Mouse (Mus musculus) stomach, postnatal 0 days (tissue): ENCODE measurements at regions not wholly inside any gene's neighbourhood (a gene's known extent, or its start where the extent isn't known, plus 50 kb on each side); places are given as distances from the start of the nearest gene placed in this dataset.

Experiments used
- ATAC-seq: fragments of 200-750 bp; cut with Nextera tagmentation; 2 replicates; pipeline ENCODE4 v1.8.0; 2017; ENCODE audit not compliant: low FRiP score, low TSS enrichment
- DNase-seq: peaks from one replicate; pipeline ENCODE4 v3.0.0-alpha.2; 2016; ENCODE audit warnings: low spot score
- H3K27ac ChIP-seq: fragments of 300-500 bp; sonication (generic); replicated peaks from 2 replicates; pipeline ENCODE4 v1.5.1; 2014; ENCODE audit warnings: mild to moderate bottlenecking, control low read depth
- H3K27me3 ChIP-seq: fragments of 300-500 bp; sonication (generic); 2 replicates; pipeline ENCODE4 v1.6.1; 2014; ENCODE audit warnings: low read length; ENCODE audit not compliant: control insufficient read depth, insufficient read depth
- H3K36me3 ChIP-seq: fragments of 300-500 bp; sonication (generic); 2 replicates; pipeline ENCODE4 v1.6.1; 2014; ENCODE audit warnings: low read length, mixed read lengths; ENCODE audit not compliant: control insufficient read depth, insufficient read depth
- H3K4me1 ChIP-seq: fragments of 300-500 bp; sonication (generic); replicated peaks from 2 replicates; pipeline ENCODE4 v1.6.1; 2014; ENCODE audit warnings: antibody characterized with exemption; ENCODE audit not compliant: control insufficient read depth, insufficient read depth
- H3K4me2 ChIP-seq: fragments of 300-500 bp; sonication (generic); replicated peaks from 2 replicates; pipeline ENCODE4 v1.6.1; 2014; ENCODE audit warnings: low read depth, mild to moderate bottlenecking, control low read depth, moderate library complexity
- H3K4me3 ChIP-seq: fragments of 300-500 bp; sonication (generic); 2 replicates; pipeline ENCODE4 v1.5.1; 2014; ENCODE audit warnings: low read depth, low read length, control low read depth
- H3K9ac ChIP-seq: fragments of 300-500 bp; sonication (generic); 2 replicates; pipeline ENCODE4 v1.6.1; 2014; ENCODE audit warnings: mild to moderate bottlenecking, low read length, control low read depth, mixed read lengths
- H3K9me3 ChIP-seq: fragments of 300-500 bp; sonication (generic); 2 replicates; pipeline ENCODE4 v1.6.1; 2016; ENCODE audit warnings: low read length; ENCODE audit not compliant: control insufficient read depth
- CTCF ChIP-seq: IDR thresholded peaks from 2 replicates; pipeline ENCODE4 v1.5.1; 2016; ENCODE audit warnings: antibody characterized with exemption, low read depth, mild to moderate bottlenecking, moderate library complexity
- EP300 ChIP-seq: optimal IDR thresholded peaks from 2 replicates; pipeline ENCODE3; 2016; ENCODE audit warnings: antibody characterized with exemption
- WGBS: fragments of 180-500 bp; shearing (Covaris S2); extraction: QIAGEN DNeasy Blood & Tissue Kit; methylation state at CpG from one replicate; pipeline ENCODE4 v1.1.7; 2014; 5-methylcytosine and 5-hydroxymethylcytosine counted together

DNA sequence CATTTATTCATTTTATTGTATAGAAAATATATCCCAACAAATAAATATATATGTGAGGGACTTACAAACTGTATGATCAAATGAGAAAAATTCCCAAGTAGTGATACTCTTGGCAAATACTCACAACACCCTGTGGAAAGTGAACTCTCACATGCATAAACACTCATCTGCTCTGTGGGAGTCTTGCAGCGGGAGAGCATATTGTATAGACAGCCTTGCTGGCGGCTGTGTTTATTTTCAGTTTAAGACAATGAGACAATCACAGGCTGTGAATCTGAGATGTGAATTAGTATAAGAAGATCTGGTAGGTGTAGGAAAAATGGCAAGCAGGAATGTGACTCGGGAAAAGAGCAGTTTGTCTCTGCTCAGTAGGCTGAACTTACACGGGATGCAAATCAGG, 2841.7 kb downstream of the Poteg start:
- H3K4me3 ChIP-seq, result no peak overlapping the region
- H3K27ac ChIP-seq, result no peak overlapping the region
- 52% methylated on average over 4 of the region's 4 CpGs for WGBS
- no peaks in the 10 kb centered on the region for H3K9me3 ChIP-seq
- no peak overlapping the region for H3K9ac ChIP-seq
- H3K4me1 ChIP-seq, result no peaks in the 10 kb centered on the region
- no peak for DNase-seq
- ATAC-seq, result no peak
- no peak overlapping the region for H3K4me2 ChIP-seq
- TF ChIP-seq EP300 (no peak), CTCF (no peak)
- H3K36me3 ChIP-seq, result no peaks in the 10 kb centered on the region
- H3K27me3 ChIP-seq, result no peaks in the 10 kb centered on the region

GRCm38 (mm10) chr8:30331201-30331600, 2883.7 kb downstream of the Poteg start:
- ATAC-seq, result no peak
- Histone ChIP-seq H3K27ac (no peak overlapping the region), H3K4me3 (no peak overlapping the region), H3K9ac (no peak overlapping the region), H3K27me3 (no peaks in the 10 kb centered on the region), H3K4me2 (no peak overlapping the region), H3K4me1 (no peaks in the 10 kb centered on the region), H3K36me3 (no peaks in the 10 kb centered on the region), H3K9me3 (no peaks in the 10 kb centered on the region)
- DNase-seq, result no peak
- no peak for TF ChIP-seq EP300
- TF ChIP-seq CTCF, result no peak

GRCm38 (mm10) chr8:30333352-30333751, 2885.9 kb downstream of the Poteg start:
- TF ChIP-seq CTCF (no peak), EP300 (no peak)
- Histone ChIP-seq H3K27ac (no peak overlapping the region), H3K4me3 (no peak overlapping the region), H3K36me3 (no peaks in the 10 kb centered on the region), H3K4me2 (no peak overlapping the region), H3K27me3 (no peaks in the 10 kb centered on the region), H3K9ac (no peak overlapping the region), H3K9me3 (no peaks in the 10 kb centered on the region), H3K4me1 (no peaks in the 10 kb centered on the region)
- ATAC-seq, result no peak
- no peak for DNase-seq
- 53% methylated on average over 3 of the region's 3 CpGs for WGBS

DNA sequence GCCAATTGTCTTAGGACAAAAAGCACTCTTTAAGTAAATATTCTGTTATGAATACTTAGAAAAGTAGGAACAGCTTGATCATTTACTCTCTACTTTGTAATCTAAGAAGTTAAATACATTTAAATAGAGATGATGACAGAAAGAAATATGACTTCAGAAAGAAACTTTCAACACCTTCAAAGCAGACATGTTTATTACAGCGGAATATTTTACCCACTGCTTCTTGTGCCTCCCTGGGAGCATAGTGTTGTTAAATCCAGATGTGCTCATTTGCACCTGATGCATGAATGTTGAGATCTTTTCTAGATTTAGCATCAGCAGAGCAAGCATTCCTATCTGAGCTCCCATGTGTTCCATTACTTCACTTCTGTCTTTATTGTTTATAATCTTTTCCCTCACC, 2912.0 kb downstream of the Poteg start:
- Histone ChIP-seq H3K4me2 (no peak overlapping the region), H3K27ac (no peak overlapping the region), H3K9me3 (no peaks in the 10 kb centered on the region), H3K36me3 (no peaks in the 10 kb centered on the region), H3K27me3 (no peaks in the 10 kb centered on the region), H3K9ac (no peak overlapping the region), H3K4me1 (no peaks in the 10 kb centered on the region), H3K4me3 (no peak overlapping the region)
- TF ChIP-seq EP300 (no peak), CTCF (no peak)
- ATAC-seq, result no peak
- DNase-seq, result no peak
- 65% methylated on average over 1 of the region's 1 CpGs for WGBS

DNA sequence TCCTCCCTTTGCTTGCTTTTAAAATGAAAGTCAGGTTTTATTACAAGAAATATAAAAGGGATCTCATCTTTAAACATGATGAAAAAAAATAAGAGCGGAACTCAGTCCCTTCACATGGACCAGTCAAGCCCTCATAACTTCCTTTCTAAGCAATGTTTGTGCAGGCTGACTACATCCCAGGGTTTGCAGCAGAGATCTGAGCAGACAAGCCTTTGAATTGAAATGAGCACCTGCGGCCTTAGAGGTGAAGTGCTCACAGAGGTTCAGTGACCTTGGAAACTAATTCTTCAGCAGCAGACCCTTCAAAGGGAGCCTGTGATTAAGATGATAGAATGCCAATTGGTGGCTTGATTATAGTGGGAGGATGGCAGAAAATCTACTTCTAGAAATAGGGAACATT, 2918.3 kb downstream of the Poteg start:
- Histone ChIP-seq H3K4me1 (no peaks in the 10 kb centered on the region), H3K9me3 (no peaks in the 10 kb centered on the region), H3K4me3 (no peak overlapping the region), H3K4me2 (no peak overlapping the region), H3K27ac (no peak overlapping the region), H3K27me3 (no peaks in the 10 kb centered on the region), H3K9ac (no peak overlapping the region), H3K36me3 (no peaks in the 10 kb centered on the region)
- DNase-seq (no peak), ATAC-seq (no peak)
- no peak for TF ChIP-seq EP300
- no peak for TF ChIP-seq CTCF
- 69% methylated on average over 2 of the region's 2 CpGs for WGBS

GRCm38 (mm10) chr8:30391936-30392335, 2944.5 kb downstream of the Poteg start:
- Histone ChIP-seq H3K4me1 (no peaks in the 10 kb centered on the region), H3K4me3 (no peak overlapping the region), H3K4me2 (no peak overlapping the region), H3K36me3 (no peaks in the 10 kb centered on the region), H3K9ac (no peak overlapping the region), H3K27me3 (no peaks in the 10 kb centered on the region), H3K27ac (no peak overlapping the region), H3K9me3 (no peaks in the 10 kb centered on the region)
- DNase-seq (no peak), ATAC-seq (no peak)
- TF ChIP-seq EP300 (no peak), CTCF (no peak)
- WGBS, result 69% methylated on average over 2 of the region's 2 CpGs

GRCm38 (mm10) chr8:30439423-30439822, 2989.1 kb upstream of the 5930422O12Rik start:
- H3K4me2 ChIP-seq, result no peak overlapping the region
- H3K9ac ChIP-seq, result no peak overlapping the region
- WGBS, result 64% methylated on average over 2 of the region's 2 CpGs
- DNase-seq (no peak), ATAC-seq (no peak)
- no peak overlapping the region for H3K27ac ChIP-seq
- no peaks in the 10 kb centered on the region for H3K27me3 ChIP-seq
- no peaks in the 10 kb centered on the region for H3K36me3 ChIP-seq
- H3K9me3 ChIP-seq, result no peaks in the 10 kb centered on the region
- TF ChIP-seq CTCF (no peak), EP300 (no peak)
- H3K4me3 ChIP-seq, result no peak overlapping the region
- H3K4me1 ChIP-seq, result no peaks in the 10 kb centered on the region
